Mouse (Mus musculus): ENCODE measurements around the gene Kremen1.

GRCm38 (mm10) chr11:5154961-5155805 is 106.2 kb downstream of the Kremen1 start:
- no peak for TF ChIP-seq POLR2A (IDR thresholded peaks at IDR 0.05; ENCODE audit: extremely low read depth, insufficient read depth, low read length)
- no peak for TF ChIP-seq CTCF (IDR thresholded peaks at IDR 0.05; ENCODE audit: low read depth, low read length)

Measured in liver, adult 2 months (tissue).